Mouse (Mus musculus) cerebellum, postnatal 14 days (tissue): ENCODE results near the gene Hmga1.

ENCODE experiments used
- DNase-seq, 2 experiments: peaks; one replicate each; pipeline ENCODE4 v3.0.0; 2021; ENCODE audit warnings: mixed read lengths in 2 of 2

Hmga1 gene

DNA sequence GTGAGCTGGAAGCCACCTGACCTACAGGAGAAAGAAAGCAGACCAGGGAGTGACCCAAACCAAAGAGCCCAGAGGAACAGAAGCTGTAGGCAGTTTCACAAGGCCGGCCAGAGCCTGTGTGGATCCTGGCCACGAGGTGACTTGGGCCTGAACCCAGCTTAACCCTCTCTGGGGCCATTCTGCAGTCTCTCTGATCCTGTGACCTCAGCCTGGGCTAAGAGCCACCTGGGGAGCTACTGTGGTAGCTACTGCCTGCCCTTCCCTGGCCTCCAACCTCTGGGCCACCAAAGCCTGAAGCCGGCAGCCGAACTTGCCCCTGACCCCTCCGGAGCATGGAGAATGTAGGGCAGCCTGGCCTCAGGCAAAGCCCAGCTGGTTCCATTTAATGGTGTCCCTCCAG lies 27.5 kb upstream of the Hmga1 start:
- no peak for DNase-seq

DNA sequence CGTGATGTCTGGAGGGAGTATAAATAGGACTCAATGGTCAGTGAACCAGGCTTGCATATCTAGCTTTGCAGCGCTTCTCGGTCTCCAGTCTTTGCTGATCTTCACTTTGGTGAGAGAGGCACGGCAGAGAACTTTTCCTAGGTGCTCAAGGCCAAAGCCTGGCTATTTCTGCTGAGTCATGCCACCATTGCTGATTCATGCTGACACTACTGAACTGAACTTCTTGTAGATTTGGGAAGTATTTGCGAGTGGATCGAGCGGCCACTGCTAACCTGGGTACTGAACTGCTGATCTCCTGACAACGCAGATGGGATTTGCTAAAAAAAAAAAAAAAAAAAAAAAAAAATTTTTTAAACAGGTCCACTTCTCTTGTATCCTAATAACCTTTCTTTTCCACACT lies 24.2 kb upstream of the Hmga1 start:
- DNase-seq = no peak

DNA sequence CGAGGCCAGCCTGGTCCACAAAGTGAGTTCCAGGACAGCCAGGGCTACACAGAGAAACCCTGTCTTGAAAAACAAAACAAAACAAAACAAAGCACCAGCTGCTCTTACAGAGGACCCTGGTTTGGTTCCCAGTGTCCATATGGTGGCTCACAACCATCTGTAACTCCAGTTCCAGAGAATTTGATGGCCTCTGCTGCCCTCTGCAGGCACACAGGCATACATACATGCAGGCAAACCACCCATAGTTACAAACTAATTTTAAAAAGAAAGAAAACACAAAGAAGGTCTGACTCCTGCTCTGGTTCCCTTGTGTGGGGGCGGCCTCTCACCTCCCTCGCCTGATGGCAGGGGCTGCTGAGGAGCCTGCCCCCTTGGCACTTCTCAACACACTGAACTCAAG lies 22.9 kb upstream of the Hmga1 start:
- no peak for DNase-seq

DNA sequence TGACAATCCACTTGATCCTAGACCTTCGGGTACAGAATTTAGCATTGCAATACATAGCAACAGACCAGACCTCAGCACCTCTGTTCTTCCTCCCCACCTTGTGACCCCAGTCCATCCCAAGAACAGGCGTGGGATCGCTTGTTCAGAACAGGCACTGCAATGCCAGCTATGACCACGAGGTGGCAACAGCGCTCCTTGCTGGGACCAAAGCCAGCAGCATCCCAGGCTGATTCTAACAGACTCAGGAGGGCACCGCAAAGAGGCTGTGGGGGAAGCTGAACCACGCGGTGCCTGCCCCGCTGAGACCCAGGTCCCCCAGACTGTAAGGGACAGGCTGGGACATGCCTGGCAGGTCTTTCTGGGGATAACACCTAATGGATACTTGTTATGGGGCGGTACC lies 21.6 kb upstream of the Hmga1 start:
- DNase-seq = peak; percentile 96 to 97

DNA sequence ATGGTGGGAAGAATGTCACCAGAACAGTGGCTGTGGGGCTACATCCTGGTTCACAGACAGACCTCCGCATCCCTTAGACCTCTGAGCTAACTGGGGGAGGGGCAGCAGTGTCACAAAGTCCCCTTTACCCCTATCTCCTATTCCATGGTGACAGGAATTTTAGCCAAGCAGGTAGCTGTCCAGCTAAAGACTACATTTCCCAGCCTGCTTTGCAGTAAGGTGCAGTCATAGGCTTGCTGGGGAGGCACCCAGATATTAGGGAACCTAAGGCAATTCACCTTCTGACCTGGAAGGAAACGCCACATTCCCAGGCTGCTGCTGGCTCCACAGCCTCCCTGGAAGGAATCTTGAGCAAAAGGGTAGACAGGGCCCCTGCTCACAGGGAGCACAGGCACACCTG lies 15.0 kb upstream of the Hmga1 start:
- DNase-seq = no peak

DNA sequence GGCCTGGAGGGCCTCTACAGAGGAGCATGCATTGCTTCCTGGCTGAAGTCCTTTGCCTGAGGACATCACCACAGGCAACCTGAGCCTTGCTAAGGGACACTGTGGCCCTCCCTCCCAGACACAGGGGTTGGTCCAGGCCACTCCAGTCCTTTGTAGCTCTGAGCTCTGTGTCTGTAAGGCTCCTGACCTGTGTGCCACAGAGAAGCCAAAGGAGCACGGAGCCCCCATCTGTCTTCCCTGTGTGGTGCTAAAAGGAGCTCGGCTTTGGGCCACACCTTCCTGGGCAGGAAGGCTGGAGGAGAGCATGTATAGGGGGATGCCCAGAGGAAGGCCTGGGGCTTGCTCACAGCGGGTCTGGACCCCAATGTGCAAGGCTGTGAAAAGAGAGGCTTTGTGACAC lies 14.3 kb upstream of the Hmga1 start:
- peak in 1 of 2 experiments; percentile 58 for DNase-seq

DNA sequence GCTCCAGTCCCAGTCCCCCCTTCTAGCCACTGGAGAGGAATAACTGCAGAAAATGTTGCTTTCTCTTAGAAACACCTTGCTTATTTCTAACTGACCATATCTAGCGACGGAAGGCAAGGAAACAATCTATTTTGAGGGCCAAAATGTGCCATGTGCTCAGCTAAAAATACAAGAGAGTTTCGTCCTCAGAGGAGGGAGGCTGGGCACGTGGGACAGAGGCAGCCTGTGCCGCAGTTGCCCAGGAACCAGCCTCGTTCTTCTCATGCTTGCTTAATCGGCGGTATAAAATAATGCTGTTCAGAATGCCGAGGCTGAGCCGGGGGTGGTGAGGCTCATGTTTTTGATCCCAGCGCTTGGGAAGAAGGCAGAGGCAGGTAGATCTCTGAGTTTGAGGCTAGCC lies 11.7 kb upstream of the Hmga1 start:
- DNase-seq = no peak

DNA sequence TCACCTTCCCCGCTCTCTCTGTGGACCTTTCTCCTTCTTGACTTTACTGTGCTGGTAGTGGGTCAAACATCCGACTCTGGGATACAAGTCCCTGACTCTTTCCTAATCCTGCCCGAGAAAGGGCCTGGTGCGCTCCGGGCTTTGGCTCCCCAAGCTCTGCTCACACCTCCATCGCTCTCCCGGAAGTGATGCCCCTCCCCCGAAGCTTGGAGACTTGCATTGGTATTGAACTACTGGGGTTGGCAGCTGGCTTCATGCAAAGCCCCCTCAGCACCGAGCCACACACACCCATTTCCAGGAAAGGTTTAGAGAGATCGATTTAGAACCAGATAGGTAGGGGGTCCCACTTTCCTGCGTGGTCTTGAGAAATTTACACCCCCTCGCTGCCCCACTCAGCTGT lies 10.3 kb upstream of the Hmga1 start:
- DNase-seq = no peak

DNA sequence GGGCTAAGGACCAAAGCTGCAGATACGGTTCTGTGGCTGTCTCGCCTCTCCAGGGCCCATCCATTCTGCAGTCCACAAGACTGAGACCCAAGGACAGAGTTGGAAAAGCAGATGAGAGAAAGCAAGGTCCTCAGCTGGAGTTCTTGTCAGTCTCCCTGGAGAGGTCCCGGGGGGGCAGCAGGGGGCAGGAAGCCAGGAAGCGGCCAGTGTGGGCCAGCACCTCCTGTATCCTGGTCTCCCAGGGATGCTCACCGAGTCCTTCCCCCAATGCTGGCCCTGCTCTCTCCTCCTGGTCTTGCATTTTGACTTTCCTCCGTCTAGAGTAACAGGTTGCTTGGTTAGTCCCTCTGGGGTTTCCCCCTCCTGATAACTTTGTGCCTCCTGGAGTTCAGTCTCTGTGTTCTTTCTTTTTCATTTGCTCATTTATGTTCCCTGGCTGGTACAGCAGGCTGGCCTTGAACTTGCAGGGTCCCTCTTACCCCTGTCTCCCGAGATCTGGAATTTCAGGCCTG lies 9.7 kb upstream of the Hmga1 start:
- no peak for DNase-seq

DNA sequence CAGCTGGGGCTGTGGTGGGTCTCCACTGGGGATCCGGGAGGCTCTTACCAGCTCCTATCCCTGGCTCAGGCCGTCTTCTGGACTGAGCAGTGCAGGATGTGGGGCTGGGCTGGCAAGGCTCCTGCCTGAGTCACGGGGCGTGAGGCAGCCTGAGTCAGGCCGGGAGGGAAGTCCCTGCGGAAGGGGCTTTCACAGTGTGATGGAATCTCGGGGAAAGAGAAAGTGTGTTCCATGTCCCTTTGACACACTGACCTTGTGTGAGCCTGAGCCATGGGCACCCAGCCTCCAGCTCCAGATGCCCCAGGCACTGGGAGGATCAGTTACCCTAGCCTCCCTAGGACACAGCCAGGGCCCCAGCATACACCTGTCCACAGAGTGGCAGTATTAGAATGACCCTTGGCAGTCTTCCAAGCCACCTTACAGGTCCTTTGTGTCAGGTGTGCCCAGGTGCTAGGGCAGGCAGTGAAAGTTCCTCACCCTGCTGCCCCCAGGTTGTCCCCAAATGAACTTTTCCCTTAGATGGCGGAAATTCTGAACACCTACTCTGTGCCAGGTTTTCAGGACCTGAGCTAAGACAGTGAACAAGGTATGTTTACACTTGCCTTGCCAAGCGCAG lies 8.9 kb upstream of the Hmga1 start:
- DNase-seq = no peak

DNA sequence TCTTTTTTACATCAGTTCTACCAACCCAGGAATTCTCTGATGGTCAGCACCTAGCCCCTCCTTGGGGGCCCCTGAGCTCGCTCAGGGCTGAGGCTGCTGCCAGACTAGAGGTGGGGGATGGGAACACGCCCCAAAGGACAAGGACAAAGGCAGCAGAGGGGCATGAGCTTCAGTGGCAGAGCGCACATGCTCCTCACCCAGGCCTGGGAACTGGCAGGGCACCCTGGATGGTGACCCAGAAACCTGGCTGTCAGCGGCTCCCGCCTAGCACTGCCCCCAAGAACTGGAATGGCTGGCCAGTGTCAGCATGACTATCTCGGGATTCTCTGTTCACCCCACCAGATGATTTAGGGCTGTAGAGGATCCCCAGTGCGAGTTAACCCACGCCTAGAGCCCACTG lies 7.1 kb upstream of the Hmga1 start:
- peak in 1 of 2 experiments; percentile 57 for DNase-seq

DNA sequence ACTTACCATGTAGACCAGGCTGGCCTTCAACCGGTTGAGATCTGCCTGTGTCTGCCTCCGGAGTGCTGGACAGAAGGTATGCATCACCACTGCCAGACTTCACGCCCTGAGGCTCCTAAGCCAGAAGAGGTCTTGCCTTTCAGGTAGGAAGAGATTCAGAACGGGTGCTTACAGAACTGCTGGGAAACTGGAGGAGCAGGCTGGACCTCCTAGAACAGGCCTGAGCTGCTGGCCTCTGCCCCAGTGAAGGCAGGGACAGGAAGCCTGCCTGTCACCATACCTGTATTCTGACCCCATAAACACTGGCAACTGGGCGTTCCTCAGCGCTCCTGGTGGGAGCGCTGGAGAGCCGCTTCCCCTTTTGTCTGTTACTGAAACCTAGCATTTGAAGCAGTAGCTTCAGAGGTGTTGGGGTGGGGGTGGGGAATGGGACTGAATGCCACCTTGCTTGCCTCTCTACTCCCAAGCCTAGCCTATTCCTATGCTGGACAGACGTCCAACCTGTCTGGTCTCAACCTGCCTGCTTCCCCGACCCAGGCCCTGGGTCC lies 4.8 kb upstream of the Hmga1 start:
- no peak for DNase-seq

DNA sequence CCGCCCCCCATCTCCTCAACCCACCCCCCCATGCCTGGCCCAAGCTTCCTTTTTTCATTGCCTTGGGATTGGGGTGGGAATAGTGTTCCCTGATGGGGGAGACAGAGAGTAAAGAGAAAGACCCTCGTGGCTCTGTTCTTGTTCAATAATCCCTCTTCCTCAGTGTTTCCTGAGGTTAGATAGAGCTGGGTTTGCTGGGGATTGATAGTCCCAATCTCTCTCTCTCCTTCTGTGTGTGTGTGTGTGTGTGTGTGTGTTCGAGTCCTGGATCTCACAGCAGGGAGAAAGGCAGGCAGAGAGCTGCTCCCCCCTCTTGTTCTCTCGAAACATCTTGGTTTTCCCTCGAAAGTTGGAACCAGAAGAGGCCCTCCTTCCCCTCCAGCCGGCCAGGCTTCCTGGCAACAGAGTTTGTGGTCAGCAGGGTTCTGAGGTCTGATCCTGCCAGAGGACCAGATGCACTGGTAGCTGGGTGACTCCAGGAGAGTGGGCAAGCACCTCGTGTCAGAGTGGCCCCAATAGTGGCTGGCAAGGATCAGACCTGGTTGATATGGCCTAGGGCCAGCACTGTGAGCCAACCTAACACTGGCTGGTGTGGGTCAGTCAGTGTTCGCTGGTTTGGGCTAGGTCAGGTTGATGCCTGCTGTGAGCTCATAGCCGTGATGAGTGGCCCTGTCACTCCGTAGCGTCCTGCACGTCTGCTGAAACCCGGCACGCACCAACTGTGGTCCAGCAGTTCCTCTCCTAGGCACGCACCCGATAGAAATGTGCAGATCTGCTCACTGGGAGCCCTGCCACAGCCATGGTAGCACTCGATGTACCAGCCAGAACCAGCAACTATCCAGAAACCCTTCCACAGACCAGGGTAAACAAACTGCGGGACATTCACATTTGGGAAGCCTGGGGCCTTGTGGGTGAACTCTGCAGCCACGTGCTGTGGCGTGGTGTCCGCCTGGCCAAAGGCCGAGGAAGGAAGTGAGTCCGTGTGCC lies 3.8 kb upstream of the Hmga1 start:
- peak; percentile 76 to 77 for DNase-seq

DNA sequence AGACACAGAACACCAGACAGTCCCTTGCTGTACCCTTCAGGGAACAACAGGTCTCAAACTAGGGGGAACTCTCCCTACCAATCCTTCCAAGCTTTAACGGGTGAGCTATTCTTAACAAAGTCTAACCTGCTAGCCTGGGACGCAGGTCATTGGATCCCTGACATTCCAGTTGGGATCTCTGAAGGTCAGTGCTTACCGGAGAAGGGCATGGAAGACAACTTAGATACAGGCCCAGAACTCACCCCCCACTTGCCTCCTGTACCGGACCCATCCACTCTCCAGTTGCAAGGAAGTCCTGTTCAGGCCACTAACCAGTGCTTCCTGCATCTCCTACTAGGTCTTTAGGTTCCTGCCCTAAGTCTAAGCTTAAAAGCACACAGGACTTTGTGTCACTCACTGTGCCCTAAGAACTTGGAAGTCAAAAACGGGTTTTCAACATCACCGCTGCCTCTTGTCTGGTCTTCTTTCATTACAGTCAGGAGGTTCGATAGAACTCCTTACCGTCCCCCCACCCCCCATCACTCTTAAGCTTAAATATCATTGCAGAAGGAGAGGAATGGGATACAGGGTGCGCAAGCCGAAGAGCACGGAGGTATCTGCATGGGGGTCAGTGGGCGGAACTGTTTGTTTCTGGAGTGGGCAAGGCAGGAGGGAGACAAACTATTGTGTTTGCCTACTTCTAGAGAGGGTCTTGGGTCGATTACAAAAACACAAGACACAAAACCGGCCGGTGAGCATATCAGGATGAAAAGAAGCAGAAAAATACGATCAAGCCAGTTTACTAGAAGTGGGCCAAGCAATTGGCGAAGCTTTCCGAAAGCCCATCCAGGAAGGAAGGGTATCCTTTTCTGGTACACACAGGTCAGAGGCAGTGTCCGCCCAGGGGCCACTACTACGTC lies 2.0 kb upstream of the Hmga1 start:
- no peak for DNase-seq

DNA sequence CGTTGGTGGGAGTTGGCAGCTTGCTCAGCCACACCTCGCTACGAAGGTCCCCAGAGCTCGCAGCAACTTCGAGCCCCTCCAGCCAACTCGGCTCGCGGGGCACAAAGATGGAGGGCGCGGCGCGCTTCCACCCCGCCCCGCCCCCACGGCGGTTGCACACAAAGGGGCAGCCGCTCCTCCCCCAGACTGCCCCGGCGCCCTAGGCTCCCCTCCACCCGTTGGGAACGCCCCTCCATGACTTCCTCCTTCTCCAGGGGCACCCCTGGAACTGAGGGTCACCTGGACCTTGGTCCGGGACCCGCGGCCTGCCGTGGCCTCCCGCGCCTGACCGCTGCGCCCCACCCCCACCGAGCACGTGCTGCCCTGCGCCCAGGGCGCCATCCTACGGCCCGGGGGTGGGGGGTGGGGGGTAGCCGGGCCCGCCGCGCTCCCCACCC lies 1.2 kb upstream of the Hmga1 start:
- DNase-seq = no peak

DNA sequence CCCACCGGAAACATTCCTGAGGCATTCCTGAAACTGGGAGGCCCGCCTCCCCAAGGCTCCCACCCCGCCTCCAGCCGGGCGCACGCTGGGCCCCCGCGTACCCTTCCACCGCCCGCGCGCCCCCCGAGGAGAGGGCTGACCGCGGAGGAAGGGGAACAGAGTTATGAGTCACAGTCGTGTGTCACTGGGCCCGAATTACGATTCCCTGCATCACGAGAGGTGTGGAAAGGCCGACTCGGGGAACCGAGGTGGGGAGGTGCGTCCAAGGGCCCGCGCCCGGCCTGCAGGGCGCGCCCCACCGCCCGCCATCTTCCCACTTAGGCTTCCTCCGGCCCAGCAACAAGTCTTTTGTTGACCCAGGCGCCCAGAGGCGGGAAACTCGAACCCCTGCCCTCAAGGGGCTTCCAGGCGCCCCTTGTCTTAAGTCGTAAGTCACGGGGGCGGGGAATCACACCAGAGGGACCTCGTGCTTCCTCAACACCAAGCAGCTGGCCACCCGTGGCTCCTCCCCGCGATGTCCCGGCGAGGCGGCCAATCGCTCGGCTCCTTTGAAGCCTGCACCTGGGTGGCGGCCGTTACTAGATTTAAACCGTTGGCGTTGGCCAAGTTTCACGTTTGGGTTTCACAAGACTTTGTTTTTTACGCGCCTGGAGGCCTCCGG lies 655 bp upstream of the Hmga1 start:
- DNase-seq = no peak

DNA sequence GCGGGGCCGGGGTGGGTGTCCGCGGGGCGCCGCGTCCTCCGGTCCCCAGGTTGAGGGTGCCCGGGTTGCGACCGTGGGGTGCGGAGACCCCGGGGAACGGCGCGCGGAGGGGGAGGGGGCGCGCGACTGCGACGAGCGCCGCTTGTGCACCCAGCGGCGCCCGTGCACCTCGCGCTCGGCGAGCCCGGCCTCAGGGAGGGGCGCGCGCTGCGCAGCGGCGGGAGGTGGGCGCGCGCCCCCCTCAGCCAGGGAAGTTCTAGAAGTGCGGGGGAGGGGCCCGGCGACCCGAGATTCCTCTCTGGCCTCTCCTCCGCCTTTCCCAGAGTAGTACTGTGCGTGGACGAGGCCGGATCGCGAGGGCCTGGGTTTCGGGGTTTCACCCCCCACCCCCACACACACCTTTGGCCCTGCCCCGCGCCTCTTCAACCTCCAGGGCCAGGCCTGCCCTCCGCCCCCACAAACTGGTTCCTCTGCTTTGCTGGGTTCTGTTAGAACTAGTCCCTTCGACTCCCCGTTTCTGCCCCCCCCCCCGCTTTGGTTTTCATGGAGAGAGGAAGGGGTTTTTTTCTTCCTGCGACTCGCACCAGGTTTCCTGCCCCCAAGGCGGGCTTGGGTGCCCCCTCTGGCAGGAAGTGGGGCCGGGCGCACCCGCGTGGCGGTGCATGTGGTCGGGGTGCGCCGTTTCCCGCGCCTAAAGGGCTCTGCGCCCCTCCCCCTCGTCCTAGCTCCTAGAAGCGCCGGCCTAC lies 1.1 kb downstream of the Hmga1 start:
- DNase-seq = peak; percentile 59 to 69

DNA sequence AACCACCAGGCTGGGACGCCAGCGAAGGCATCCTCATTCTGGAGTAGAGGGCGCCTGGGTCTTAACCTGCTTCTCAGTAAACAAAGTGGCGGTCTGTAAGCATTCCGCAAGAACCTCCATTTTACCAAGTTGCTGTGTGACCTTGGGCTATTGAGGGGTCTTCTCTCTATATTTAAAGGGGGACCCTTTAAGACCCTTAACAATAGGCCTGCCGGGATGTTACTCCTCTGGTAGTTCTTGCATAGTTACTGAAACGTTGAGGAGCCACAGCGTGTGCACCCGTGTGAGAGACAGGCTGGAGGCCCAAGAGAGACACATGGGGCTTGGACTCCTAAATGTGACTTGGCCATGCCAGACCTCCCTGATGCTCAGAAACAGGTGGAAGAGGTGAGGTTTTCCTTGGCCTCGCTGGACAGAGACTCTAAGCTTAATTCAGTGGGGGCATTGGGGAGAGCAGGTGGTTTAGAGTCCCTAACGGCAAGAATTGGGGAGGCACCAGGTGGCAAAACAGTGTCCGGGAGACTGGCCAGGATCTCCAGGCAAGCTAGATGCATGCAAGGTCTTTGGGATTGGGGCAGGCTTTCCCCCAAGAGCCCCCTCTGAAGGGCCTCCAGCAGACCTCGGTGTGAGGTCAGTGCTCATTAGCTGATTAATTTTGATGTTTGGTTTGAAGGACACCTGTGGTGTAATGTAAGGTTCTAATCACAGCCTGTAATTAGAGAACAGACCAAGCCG lies 1.8 kb downstream of the Hmga1 start:
- DNase-seq = peak; percentile 67

DNA sequence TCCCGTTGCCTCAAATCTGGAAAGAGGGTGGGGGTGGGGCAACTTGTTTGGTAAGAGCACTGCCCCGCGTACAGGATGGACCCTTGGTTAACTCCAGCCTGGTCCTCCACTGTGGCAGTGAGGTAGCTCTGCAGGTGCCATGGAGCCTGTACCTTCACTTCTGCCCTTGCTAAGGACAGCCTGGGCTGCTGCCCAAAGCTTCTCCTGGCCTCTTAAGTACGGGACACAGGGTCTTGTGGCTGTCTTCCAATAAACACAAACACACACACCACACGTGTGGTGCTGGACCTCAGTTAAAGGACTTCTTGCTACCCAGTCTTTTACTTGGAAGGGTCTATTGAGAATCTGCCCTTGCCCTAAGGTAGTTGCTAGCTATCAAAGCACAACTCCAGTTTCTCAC lies 2.5 kb downstream of the Hmga1 start:
- no peak for DNase-seq

DNA sequence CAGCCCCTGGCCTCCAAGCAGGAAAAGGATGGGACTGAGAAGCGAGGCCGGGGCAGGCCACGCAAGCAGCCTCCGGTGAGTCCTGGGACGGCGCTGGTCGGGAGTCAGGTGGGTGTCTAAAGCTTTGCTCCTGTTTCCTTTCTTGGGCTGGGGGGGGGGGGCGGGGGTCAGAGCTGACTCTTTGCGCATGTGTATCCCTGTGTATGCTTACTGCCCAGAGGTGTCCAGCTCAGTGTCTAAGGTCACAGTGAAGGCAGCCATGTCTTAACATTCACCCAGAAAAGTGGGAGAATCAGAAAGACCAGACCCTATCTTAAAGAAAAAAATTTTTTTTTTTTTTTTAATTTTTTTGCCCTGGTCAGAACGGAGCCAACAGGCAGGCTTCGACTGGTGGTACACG lies 3.3 kb downstream of the Hmga1 start:
- DNase-seq = no peak
